Mouse (Mus musculus): Measurements from ENCODE around the gene Asb4. TPM values are rescaled to one million over a fixed set of nuclear protein-coding genes. Genes with fewer than 3 reads are reported as not detected.

Asb4 gene
- polyA plus RNA-seq, 1 experiment, result 0.01 TPM

DNA sequence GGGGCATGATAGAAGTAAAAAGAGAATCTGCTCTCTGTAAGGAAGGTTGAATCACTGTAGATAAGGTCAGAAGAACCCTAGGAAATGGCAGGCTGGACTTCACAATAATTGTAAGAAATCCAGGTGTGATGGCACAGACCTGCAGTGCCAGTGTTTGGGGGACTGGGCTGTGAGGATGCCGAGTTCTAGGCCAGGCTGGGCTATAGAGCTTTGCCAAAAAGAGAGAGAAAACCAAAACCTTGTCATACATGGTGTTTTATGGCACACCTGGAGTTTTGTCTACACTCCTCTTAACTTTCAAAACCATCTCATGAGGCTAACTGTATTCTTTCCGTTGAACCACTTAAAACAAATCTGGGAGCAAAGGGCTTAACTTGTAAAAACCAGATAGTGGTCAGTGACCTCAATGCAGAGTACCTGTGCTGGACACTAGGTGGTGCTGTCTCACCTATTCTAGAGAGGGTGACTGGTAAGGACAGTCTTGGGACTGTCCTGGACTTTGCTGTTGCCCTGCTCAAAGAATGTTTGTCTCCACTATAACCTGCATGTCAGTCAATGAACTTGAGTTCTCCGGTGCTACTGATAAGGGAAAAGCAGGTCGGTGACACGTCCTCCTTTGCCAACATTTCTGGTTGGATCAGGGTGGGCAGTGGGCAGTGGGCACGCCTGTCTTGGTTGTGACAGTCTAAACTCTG lies 27.7 kb downstream of the Asb4 start:
- Histone ChIP-seq H3K27me3 (ENCODE audit: control insufficient read depth, insufficient read depth, insufficient read length) (no peaks in the 10 kb centered on the region), H3K4me3 (no peak overlapping the region), H3K36me3 (ENCODE audit: control insufficient read depth, insufficient read depth) (no peaks in the 10 kb centered on the region), H3ac (ENCODE audit: control insufficient read depth, insufficient read length) (no peak overlapping the region), H3K79me2 (ENCODE audit: control insufficient read depth, insufficient read depth) (no peaks in the 10 kb centered on the region), H3K4me2 (ENCODE audit: low read depth) (no peak overlapping the region)
- TF ChIP-seq CEBPB (IDR thresholded peaks at IDR 0.05; ENCODE audit: insufficient read depth, poor library complexity, severe bottlenecking), result no peak
- TF ChIP-seq E2F4 (IDR thresholded peaks at IDR 0.05; ENCODE audit: insufficient read depth), result no peak
- TF ChIP-seq MAX (IDR thresholded peaks at IDR 0.05; ENCODE audit: low read depth), result no peak
- TF ChIP-seq POLR2AphosphoS2 (IDR thresholded peaks at IDR 0.05; ENCODE audit: insufficient read length, low read depth), result no peak
- no peak for TF ChIP-seq POLR2A (IDR thresholded peaks at IDR 0.05; ENCODE audit: insufficient read length, low read depth)
- no peak for TF ChIP-seq TCF3 (IDR thresholded peaks at IDR 0.05; ENCODE audit: insufficient read length, low read depth)
- TF ChIP-seq USF1 (IDR thresholded peaks at IDR 0.05; ENCODE audit: low read depth), result no peak
- no peak for TF ChIP-seq TCF12 (IDR thresholded peaks at IDR 0.05; ENCODE audit: insufficient read depth, poor library complexity, severe bottlenecking)
- no peak for TF ChIP-seq REST (IDR thresholded peaks at IDR 0.05; ENCODE audit: insufficient read depth, insufficient read length)
- no peak for TF ChIP-seq SRF (IDR thresholded peaks at IDR 0.05; ENCODE audit: control insufficient read depth, insufficient read length, low read depth)
- TF ChIP-seq MYOG (IDR thresholded peaks at IDR 0.05; ENCODE audit: control insufficient read depth in 1 of 3, insufficient read depth in 1 of 3, insufficient read length in 2 of 3, low read depth in 2 of 3), result no peak
- TF ChIP-seq MYOD1 (IDR thresholded peaks at IDR 0.05; ENCODE audit: control insufficient read depth in 1 of 3, insufficient read length in 2 of 3, low read depth in 2 of 3), result no peak

DNA sequence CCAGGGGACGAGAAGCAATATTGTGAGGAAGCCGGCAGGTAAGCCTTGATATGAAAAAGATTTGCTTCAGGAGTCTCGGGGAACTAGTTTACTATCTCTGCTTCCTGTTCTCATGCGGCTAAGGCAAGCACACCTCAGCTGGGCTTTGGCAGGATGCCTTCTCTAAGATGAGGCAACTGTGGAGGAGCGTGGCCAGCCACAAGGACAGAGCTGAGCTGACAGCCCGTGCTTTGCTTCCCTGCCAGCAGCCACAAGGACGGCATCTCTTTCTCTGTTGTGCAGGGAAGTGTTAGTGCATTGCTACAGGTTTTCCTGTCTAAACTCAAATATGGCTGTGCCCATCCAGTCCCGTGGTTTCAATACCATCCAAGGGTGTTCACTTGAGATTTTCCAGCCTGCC lies 30.1 kb downstream of the Asb4 start:
- H3K4me2 ChIP-seq (ENCODE audit: low read depth), result no peak overlapping the region
- H3ac ChIP-seq (ENCODE audit: control insufficient read depth, insufficient read length), result no peak overlapping the region
- TF ChIP-seq SRF (IDR thresholded peaks at IDR 0.05; ENCODE audit: control insufficient read depth, insufficient read length, low read depth), result no peak
- TF ChIP-seq POLR2AphosphoS2 (IDR thresholded peaks at IDR 0.05; ENCODE audit: insufficient read length, low read depth), result no peak
- TF ChIP-seq TCF12 (IDR thresholded peaks at IDR 0.05; ENCODE audit: insufficient read depth, poor library complexity, severe bottlenecking), result no peak
- no peak for TF ChIP-seq CEBPB (IDR thresholded peaks at IDR 0.05; ENCODE audit: insufficient read depth, poor library complexity, severe bottlenecking)
- no peak for TF ChIP-seq REST (IDR thresholded peaks at IDR 0.05; ENCODE audit: insufficient read depth, insufficient read length)
- TF ChIP-seq E2F4 (IDR thresholded peaks at IDR 0.05; ENCODE audit: insufficient read depth), result no peak
- TF ChIP-seq MAX (IDR thresholded peaks at IDR 0.05; ENCODE audit: low read depth), result no peak
- TF ChIP-seq TCF3 (IDR thresholded peaks at IDR 0.05; ENCODE audit: insufficient read length, low read depth), result no peak
- TF ChIP-seq MYOG (IDR thresholded peaks at IDR 0.05; ENCODE audit: control insufficient read depth in 1 of 3, insufficient read depth in 1 of 3, insufficient read length in 2 of 3, low read depth in 2 of 3), result no peak
- TF ChIP-seq MYOD1 (IDR thresholded peaks at IDR 0.05; ENCODE audit: control insufficient read depth in 1 of 3, insufficient read length in 2 of 3, low read depth in 2 of 3), result no peak
- TF ChIP-seq POLR2A (IDR thresholded peaks at IDR 0.05; ENCODE audit: insufficient read length, low read depth), result no peak
- TF ChIP-seq USF1 (IDR thresholded peaks at IDR 0.05; ENCODE audit: low read depth), result no peak
- no peaks in the 10 kb centered on the region for H3K79me2 ChIP-seq (ENCODE audit: control insufficient read depth, insufficient read depth)
- H3K4me3 ChIP-seq, result no peak overlapping the region
- H3K36me3 ChIP-seq (ENCODE audit: control insufficient read depth, insufficient read depth), result no peaks in the 10 kb centered on the region
- no peaks in the 10 kb centered on the region for H3K27me3 ChIP-seq (ENCODE audit: control insufficient read depth, insufficient read depth, insufficient read length)

DNA sequence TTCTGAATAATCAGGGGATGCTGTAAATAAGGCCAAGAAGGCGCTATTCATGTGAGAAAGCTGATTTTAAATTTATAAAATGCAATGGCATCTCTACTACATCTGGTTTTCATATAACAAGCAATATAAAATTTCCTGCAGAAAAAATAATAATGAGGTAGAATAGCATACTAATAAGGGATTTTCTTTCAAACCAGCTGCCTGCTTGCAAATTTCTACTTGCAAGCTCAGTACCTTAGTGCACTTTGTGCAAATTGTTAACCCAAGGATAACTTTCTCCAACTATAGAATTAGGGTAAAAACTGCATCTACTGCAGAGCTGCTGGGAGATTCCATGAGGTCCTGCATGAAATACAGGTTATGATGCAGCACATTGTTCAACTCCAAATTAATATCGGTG lies 38.3 kb downstream of the Asb4 start:
- Histone ChIP-seq H3K79me2 (ENCODE audit: control insufficient read depth, insufficient read depth) (no peaks in the 10 kb centered on the region), H3ac (ENCODE audit: control insufficient read depth, insufficient read length) (no peak overlapping the region), H3K4me3 (no peak overlapping the region), H3K27me3 (ENCODE audit: control insufficient read depth, insufficient read depth, insufficient read length) (no peaks in the 10 kb centered on the region), H3K4me2 (ENCODE audit: low read depth) (no peak overlapping the region), H3K36me3 (ENCODE audit: control insufficient read depth, insufficient read depth) (no peaks in the 10 kb centered on the region)
- TF ChIP-seq MYOG (IDR thresholded peaks at IDR 0.05; ENCODE audit: control insufficient read depth in 1 of 3, insufficient read depth in 1 of 3, insufficient read length in 2 of 3, low read depth in 2 of 3) (no peak), E2F4 (IDR thresholded peaks at IDR 0.05; ENCODE audit: insufficient read depth) (no peak), TCF3 (IDR thresholded peaks at IDR 0.05; ENCODE audit: insufficient read length, low read depth) (no peak), MAX (IDR thresholded peaks at IDR 0.05; ENCODE audit: low read depth) (no peak), USF1 (IDR thresholded peaks at IDR 0.05; ENCODE audit: low read depth) (no peak), MYOD1 (IDR thresholded peaks at IDR 0.05; ENCODE audit: control insufficient read depth in 1 of 3, insufficient read length in 2 of 3, low read depth in 2 of 3) (no peak), POLR2AphosphoS2 (IDR thresholded peaks at IDR 0.05; ENCODE audit: insufficient read length, low read depth) (no peak), CEBPB (IDR thresholded peaks at IDR 0.05; ENCODE audit: insufficient read depth, poor library complexity, severe bottlenecking) (no peak), TCF12 (IDR thresholded peaks at IDR 0.05; ENCODE audit: insufficient read depth, poor library complexity, severe bottlenecking) (no peak), POLR2A (IDR thresholded peaks at IDR 0.05; ENCODE audit: insufficient read length, low read depth) (no peak), SRF (IDR thresholded peaks at IDR 0.05; ENCODE audit: control insufficient read depth, insufficient read length, low read depth) (no peak), REST (IDR thresholded peaks at IDR 0.05; ENCODE audit: insufficient read depth, insufficient read length) (no peak)

DNA sequence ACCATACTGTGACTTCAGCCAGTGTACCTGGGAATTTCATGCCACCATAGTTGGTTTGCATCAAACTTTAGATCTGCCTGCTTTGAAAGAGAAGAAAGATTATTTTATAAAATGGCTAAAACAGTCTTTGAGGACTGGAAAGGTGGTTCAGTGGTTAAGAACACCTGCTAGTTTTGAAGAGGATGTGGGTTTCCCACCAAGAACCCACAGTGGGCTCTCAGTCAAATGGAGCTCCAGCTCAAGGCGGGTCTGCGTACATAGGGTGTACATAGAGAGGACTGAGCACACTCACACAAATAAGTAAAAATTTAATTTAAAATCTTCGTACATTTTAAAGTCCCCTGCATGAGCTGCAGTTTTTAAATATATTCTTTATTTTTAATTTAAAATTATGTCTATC lies 39.2 kb downstream of the Asb4 start:
- H3K36me3 ChIP-seq (ENCODE audit: control insufficient read depth, insufficient read depth), result no peaks in the 10 kb centered on the region
- no peak for TF ChIP-seq REST (IDR thresholded peaks at IDR 0.05; ENCODE audit: insufficient read depth, insufficient read length)
- no peak for TF ChIP-seq MAX (IDR thresholded peaks at IDR 0.05; ENCODE audit: low read depth)
- no peak for TF ChIP-seq TCF3 (IDR thresholded peaks at IDR 0.05; ENCODE audit: insufficient read length, low read depth)
- no peak for TF ChIP-seq TCF12 (IDR thresholded peaks at IDR 0.05; ENCODE audit: insufficient read depth, poor library complexity, severe bottlenecking)
- TF ChIP-seq SRF (IDR thresholded peaks at IDR 0.05; ENCODE audit: control insufficient read depth, insufficient read length, low read depth), result no peak
- TF ChIP-seq MYOD1 (IDR thresholded peaks at IDR 0.05; ENCODE audit: control insufficient read depth in 1 of 3, insufficient read length in 2 of 3, low read depth in 2 of 3), result no peak
- no peak for TF ChIP-seq POLR2A (IDR thresholded peaks at IDR 0.05; ENCODE audit: insufficient read length, low read depth)
- H3K27me3 ChIP-seq (ENCODE audit: control insufficient read depth, insufficient read depth, insufficient read length), result no peaks in the 10 kb centered on the region
- H3K79me2 ChIP-seq (ENCODE audit: control insufficient read depth, insufficient read depth), result no peaks in the 10 kb centered on the region
- no peak overlapping the region for H3ac ChIP-seq (ENCODE audit: control insufficient read depth, insufficient read length)
- H3K4me2 ChIP-seq (ENCODE audit: low read depth), result no peak overlapping the region
- H3K4me3 ChIP-seq, result no peak overlapping the region

Measured in myocyte (in vitro differentiated cells).